Mouse (Mus musculus) megakaryocyte, embryonic 14.5 days (primary cell): ENCODE measurements around the gene Cdk2. TPM values are rescaled to one million over a fixed set of nuclear protein-coding genes. Genes with fewer than 3 reads are reported as not detected.

Experiments
- H3K27me3 ChIP-seq: replicated peaks from 2 replicates; pipeline ENCODE3; 2012; ENCODE audit warnings: inconsistent platforms
- H3K36me3 ChIP-seq: replicated peaks from 2 replicates; pipeline ENCODE3; 2012; ENCODE audit warnings: low read length, inconsistent platforms, mixed read lengths
- H3K4me1 ChIP-seq: 2 replicates; pipeline ENCODE4 v1.6.1; 2012; ENCODE audit warnings: inconsistent platforms
- H3K4me3 ChIP-seq: replicated peaks from 2 replicates; pipeline ENCODE3; 2012; ENCODE audit warnings: moderate library complexity, mild to moderate bottlenecking, inconsistent platforms
- H3K9me3 ChIP-seq: 2 replicates; pipeline ENCODE4 v1.6.1; 2012; ENCODE audit warnings: inconsistent platforms
- FLI1 ChIP-seq: IDR thresholded peaks from 2 replicates; pipeline ENCODE4 v1.6.1; 2012; ENCODE audit warnings: low read length, inconsistent platforms, mixed read lengths
- GATA1 ChIP-seq: IDR thresholded peaks from 3 replicates; pipeline ENCODE4 v1.6.1; 2012; ENCODE audit warnings: mixed read lengths, low read length, inconsistent platforms, borderline replicate concordance
- polyA plus RNA-seq: library from polyadenylated mRNA; stranded (reverse); fragments of >175 nt; gene quantifications from 2 replicates; pipeline ENCODE4 v1.2.3, GENCODE M21; 2012; ENCODE audit warnings: low replicate concordance; ENCODE audit not compliant: insufficient read depth

Gene Cdk2
- polyA plus RNA-seq: 3.6 and 5.7 TPM in 2 replicates

- Histone ChIP-seq H3K4me3 (peak within 1 kb of the TSS; percentile 96), H3K9me3 (no peaks in the 10 kb centered on the region), H3K27me3 (no peaks in the 10 kb centered on the region), H3K4me1 (peaks cover 41% of the 10 kb centered on the region), H3K36me3 (peaks cover 35% of the 10 kb centered on the region)
- TF ChIP-seq GATA1 (no peak), FLI1 (no peak)
These were observed at the start of gene Cdk2 for GRCm38 (mm10) chr10:128704491-128705316. Cdk2 (minus strand) TSS chr10:128705031.

- Histone ChIP-seq H3K36me3 (peaks cover 25% of the 10 kb centered on the region), H3K27me3 (no peaks in the 10 kb centered on the region), H3K4me1 (peaks cover 69% of the 10 kb centered on the region), H3K4me3 (peak overlapping the region; percentile 97), H3K9me3 (no peaks in the 10 kb centered on the region)
- no peak for TF ChIP-seq GATA1
- TF ChIP-seq FLI1: peak; percentile 84; the same call in 1 of the 2 replicates
These were observed 43.5 kb upstream of the Cdk2 start for GRCm38 (mm10) chr10:128748252-128748864.

DNA sequence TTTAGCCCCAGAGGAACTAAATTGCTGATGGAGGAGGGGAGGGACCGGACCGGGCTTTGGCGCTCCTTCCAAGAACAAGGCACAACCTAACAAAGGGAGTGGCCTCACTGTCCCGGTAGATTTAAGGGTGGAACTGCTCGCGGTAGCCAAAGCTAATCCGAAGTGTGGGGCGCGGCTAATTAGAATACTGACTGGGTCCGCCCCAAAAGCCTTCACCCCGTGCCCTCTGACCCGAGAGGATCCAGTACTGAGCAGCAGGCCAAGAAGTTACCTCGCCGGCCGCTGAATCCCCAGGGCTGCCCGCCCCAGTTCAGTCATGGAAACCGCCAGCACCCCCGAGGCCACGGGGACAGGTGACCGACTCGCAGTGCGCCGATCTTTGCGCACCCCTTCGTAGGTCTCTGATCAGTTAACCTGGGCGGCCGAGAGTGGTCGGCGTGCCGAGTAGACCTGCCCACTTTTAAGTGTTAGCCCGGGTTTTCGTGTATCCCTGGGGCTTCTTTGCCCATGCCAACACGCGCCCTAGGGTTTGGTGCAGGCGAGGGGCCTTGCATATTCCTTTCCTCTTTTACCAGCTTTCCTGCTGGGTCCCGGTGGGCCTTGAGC is 42.9 kb upstream of the Cdk2 start, which contains the start of gene Pym1:
Gene Pym1 (plus strand): TSS at position 244 of the 606 bp plus-strand sequence.
- TF ChIP-seq FLI1: no peak
- no peak for TF ChIP-seq GATA1
- peaks cover 19% of the 10 kb centered on the region for H3K36me3 ChIP-seq
- H3K4me3 ChIP-seq: peak within 1 kb of the TSS; percentile 97
- peaks cover 74% of the 10 kb centered on the region for H3K4me1 ChIP-seq
- no peaks in the 10 kb centered on the region for H3K27me3 ChIP-seq
- no peaks in the 10 kb centered on the region for H3K9me3 ChIP-seq

- no peaks in the 10 kb centered on the region for H3K27me3 ChIP-seq
- peaks cover 80% of the 10 kb centered on the region for H3K4me1 ChIP-seq
- H3K4me3 ChIP-seq: peak overlapping the region; percentile 97
- TF ChIP-seq GATA1 (no peak), FLI1 (no peak)
- peaks cover 13% of the 10 kb centered on the region for H3K36me3 ChIP-seq
- H3K9me3 ChIP-seq: no peaks in the 10 kb centered on the region
These were observed 42.3 kb upstream of the Cdk2 start for GRCm38 (mm10) chr10:128746972-128747645.

DNA sequence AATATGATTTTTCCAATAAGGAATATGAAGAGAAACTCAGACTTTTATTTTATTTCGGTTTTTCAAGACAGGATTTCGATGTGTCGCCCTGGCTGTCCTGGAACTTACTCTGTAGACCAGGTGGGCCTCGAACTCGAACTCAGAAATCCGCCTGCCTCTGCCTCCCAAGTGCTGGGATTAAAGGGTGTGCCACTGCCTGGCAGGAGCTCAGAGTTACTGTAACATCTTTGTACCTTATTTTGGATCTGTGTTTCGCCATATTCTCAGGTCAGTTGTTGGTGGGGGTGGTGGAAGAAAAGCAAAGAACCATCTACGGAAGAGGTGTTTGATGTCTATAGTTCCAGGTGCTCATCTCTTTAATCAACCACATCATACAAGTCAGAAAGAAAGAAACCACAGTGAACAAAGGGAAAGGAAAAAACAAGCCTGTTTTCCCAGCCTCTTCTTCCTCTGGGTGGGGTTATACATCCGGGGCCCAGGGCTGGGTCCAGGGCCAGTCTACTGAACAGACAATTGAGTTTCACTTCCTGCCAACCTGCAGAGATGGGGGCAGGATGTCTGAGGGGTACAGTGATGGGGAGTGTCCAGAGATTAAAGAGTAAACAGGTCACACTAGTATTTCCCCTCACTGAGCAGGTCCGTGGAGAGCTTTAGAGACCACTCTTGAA is 41.2 kb upstream of the Cdk2 start:
- peaks cover 9% of the 10 kb centered on the region for H3K36me3 ChIP-seq
- TF ChIP-seq FLI1 (no peak), GATA1 (no peak)
- H3K4me1 ChIP-seq: peaks cover 85% of the 10 kb centered on the region
- H3K9me3 ChIP-seq: no peaks in the 10 kb centered on the region
- no peak overlapping the region for H3K4me3 ChIP-seq
- H3K27me3 ChIP-seq: no peaks in the 10 kb centered on the region

DNA sequence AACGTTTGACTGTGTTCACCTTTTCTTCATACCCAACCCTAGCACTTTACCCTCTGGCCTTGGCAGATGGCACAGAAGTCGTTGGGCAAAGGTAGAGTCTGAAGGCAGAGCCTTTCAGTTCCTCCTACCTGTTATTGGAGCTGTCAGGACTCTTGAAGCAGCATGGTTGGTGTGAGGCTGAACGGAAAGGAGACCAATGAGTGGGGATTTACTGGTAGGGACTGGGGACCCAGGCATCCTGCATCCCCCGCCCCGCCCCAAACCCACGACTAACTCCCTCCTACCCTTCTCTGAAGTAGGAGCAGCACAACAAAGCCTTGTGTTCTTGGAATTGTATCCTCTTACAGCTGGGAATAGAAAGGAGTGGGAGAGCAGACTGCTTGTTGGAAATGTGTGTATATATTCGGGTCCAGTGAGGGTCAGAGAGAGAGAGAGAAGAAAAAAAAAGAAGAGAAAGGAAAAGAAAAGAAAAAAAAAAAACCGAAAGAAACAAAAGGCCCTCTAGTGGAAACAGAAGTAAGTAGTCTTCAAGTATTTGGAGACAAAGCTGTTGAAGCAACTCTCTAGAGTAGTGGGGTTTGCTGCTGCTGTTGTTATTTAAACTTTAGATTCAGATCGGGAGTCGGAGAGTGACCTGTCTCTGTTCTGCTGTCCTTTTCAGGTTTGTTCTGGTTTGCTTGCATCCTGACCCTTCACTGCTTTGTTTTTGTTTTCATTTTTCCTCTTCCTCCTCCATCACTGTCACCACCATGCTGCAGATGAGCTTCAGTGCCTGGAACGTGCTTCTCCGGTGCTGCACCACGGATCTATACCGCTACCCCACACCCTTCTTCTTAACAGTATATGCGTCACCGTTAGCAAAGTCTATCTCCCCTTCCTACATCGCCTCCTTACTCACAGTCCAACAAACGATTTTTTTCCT is 40.1 kb upstream of the Cdk2 start, which contains the start of gene Dgka:
Gene Dgka (minus strand): TSS at position 176 of the 922 bp plus-strand sequence.
- peaks cover 1% of the 10 kb centered on the region for H3K36me3 ChIP-seq
- peak within 1 kb of the TSS; percentile 97 for H3K4me3 ChIP-seq
- H3K9me3 ChIP-seq: no peaks in the 10 kb centered on the region
- H3K4me1 ChIP-seq: peaks cover 83% of the 10 kb centered on the region
- no peaks in the 10 kb centered on the region for H3K27me3 ChIP-seq
- TF ChIP-seq FLI1 (no peak), GATA1 (no peak)

GRCm38 (mm10) chr10:128744211-128744610 is 39.4 kb upstream of the Cdk2 start:
- Histone ChIP-seq H3K4me1 (peaks cover 83% of the 10 kb centered on the region), H3K4me3 (peak overlapping the region; percentile 97), H3K36me3 (no peaks in the 10 kb centered on the region), H3K27me3 (no peaks in the 10 kb centered on the region), H3K9me3 (no peaks in the 10 kb centered on the region)
- TF ChIP-seq FLI1 (no peak), GATA1 (no peak)

DNA sequence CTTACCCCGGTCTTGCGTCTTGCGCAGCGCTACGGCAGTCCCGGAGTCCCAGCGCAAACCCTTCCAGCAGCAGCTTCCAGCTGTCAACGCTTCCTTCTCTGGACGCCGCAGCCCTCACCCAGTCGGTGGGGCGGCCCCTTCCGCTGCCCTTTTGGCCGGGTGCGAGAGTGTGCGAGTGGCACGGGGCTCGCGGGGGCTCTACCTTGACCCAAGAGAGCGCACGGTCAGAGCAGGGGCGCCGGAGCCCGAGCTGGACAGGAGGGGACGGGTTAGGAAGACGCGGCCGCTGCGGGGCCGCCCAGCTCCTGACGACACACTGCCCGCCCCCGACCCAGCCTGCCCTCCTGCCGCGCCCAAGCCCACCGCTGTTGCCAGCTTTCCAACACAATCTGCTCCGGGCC is 39.0 kb upstream of the Cdk2 start:
- no peaks in the 10 kb centered on the region for H3K27me3 ChIP-seq
- peaks cover 80% of the 10 kb centered on the region for H3K4me1 ChIP-seq

More for the DNA sequence above, 39.0 kb upstream of the Cdk2 start:
- peaks cover under 1% of the 10 kb centered on the region for H3K36me3 ChIP-seq
- TF ChIP-seq FLI1 (no peak), GATA1 (no peak)
- no peaks in the 10 kb centered on the region for H3K9me3 ChIP-seq
- peak overlapping the region; percentile 97 for H3K4me3 ChIP-seq
